8 mouse cellular contexts compared by ENCODE assay signal in the genomic region with DNA sequence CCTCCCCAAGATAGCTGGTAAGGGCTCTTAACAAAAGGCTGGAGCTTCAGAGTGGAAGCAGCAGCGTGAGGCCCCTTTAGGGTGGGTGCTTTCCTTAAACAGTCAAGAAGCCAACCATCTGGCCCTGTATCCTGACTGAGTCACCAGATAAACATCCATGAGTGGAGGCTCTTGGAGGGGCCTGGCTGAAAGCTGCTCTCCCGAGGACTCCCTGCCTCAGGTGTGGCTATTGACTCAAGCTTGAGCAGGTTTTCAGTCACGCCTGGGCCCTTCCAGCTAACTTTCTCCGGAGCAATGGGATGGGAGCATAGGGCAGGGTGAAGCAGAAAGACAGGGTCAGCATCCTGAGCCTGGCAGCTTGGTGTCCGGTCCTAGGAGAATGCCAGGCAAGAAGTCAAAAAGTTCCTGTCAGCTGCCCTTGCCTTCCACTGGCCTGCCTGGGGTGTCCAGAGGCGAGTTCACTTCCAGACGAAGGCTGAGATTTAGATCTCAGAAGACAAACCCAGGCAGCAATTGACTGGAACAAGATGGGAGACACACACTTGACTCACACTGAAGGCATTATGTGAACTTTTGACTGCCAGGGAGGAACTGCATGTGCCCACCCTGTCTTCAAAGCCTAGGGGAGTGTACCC. TPM values are rescaled to one million over a fixed set of nuclear protein-coding genes. Genes with fewer than 3 reads are reported as not detected.
DNase-seq lines count a peak whose midpoint lies in the region; ATAC-seq lines count a peak whose summit lies in the region.

No protein-coding gene starts in this region.

- no peak overlapping the region for H3K4me3 ChIP-seq in heart, embryonic 16.5 days (ENCODE audit: low read length)
- no peak overlapping the region for H3K4me3 ChIP-seq in intestine, embryonic 14.5 days (ENCODE audit: low read depth, low read length)

- 34% methylated on average over 7 of the region's 7 CpGs for WGBS in heart, embryonic 16.5 days
- WGBS in intestine, embryonic 14.5 days: 32% methylated on average over 7 of the region's 7 CpGs

- peak overlapping the region; percentile 5; the same call in 1 of the 2 replicates for H3K4me2 ChIP-seq in heart, embryonic 16.5 days (ENCODE audit: low read depth, low read length)
- peak overlapping the region; percentile 14 for H3K4me2 ChIP-seq in intestine, embryonic 14.5 days (ENCODE audit: low read length)

- H3K4me1 ChIP-seq in heart, embryonic 16.5 days (ENCODE audit: control insufficient read depth, insufficient read depth, low read length): peaks cover 17% of the 10 kb centered on the region
- peaks cover 61% of the 10 kb centered on the region for H3K4me1 ChIP-seq in intestine, embryonic 14.5 days (replicated peaks; ENCODE audit: control insufficient read depth, insufficient read depth, low read length)

- H3K27me3 ChIP-seq in heart, embryonic 16.5 days (ENCODE audit: control insufficient read depth, insufficient read depth, low read length): no peaks in the 10 kb centered on the region
- no peaks in the 10 kb centered on the region for H3K27me3 ChIP-seq in intestine, embryonic 14.5 days (replicated peaks; ENCODE audit: control insufficient read depth, insufficient read depth, low read length)

- no peak for DNase-seq in heart, adult 9 months (ENCODE audit: low spot score in 2 of 2)
- DNase-seq in NIH3T3 (ENCODE audit: low read depth): peak; percentile 94
- peak; percentile 81 for DNase-seq in intestine, embryonic 14.5 days (ENCODE audit: low spot score)
- peak; percentile 82 for DNase-seq in lung, postnatal 25 days (ENCODE audit: low spot score)
- DNase-seq in frontal cortex, adult 2 months (ENCODE audit: extremely low spot score in 1 of 2, low spot score in 1 of 2): no peak
- no peak for DNase-seq in retina, embryonic 14.5 days (ENCODE audit: low spot score)
- no peak for DNase-seq in gastrocnemius, postnatal 10 days

- peak overlapping the region; percentile 49 for H3K9ac ChIP-seq in heart, embryonic 16.5 days (ENCODE audit: low read length)
- H3K9ac ChIP-seq in intestine, embryonic 14.5 days (ENCODE audit: low read length): peak overlapping the region; percentile 20; the same call in 1 of the 2 replicates

- no peak overlapping the region for H3K27ac ChIP-seq in heart, embryonic 16.5 days (ENCODE audit: low read length)
- H3K27ac ChIP-seq in intestine, embryonic 14.5 days (ENCODE audit: low read depth): peak overlapping the region; percentile 97

- no peaks in the 10 kb centered on the region for H3K9me3 ChIP-seq in heart, embryonic 16.5 days (replicated peaks; ENCODE audit: control insufficient read depth, low read length)
- no peaks in the 10 kb centered on the region for H3K9me3 ChIP-seq in intestine, embryonic 14.5 days (ENCODE audit: control insufficient read depth, low read length)

- ATAC-seq in heart, embryonic 16.5 days (replicated peaks; ENCODE audit: extremely low read depth, insufficient read depth, low FRiP score): peak; percentile 59
- ATAC-seq in intestine, embryonic 14.5 days (replicated peaks; ENCODE audit: low FRiP score, low TSS enrichment, low read depth): peak; percentile 90

- no peaks in the 10 kb centered on the region for H3K36me3 ChIP-seq in heart, embryonic 16.5 days (ENCODE audit: control insufficient read depth, insufficient read depth)
- H3K36me3 ChIP-seq in intestine, embryonic 14.5 days (ENCODE audit: control insufficient read depth, insufficient read depth, low read length): no peaks in the 10 kb centered on the region

RNA-seq across cellular contexts. Expression of a gene that starts 30.4 kb away (rescaled TPM):
- polyA plus RNA-seq in heart, embryonic 16.5 days (2015; fragmentation: Nextera tagmentation; extraction: Ambion mirVana): 2.3 and 2.9 TPM in 2 replicates
- 4.5 and 5.5 TPM in 2 replicates for polyA plus RNA-seq in intestine, embryonic 14.5 days (2014; fragmentation: Nextera tagmentation; extraction: Ambion mirVana)
- polyA plus RNA-seq in frontal cortex, adult 2 months (2012; rRNA removed): 13.0 and 16.6 TPM in 2 replicates
- 10 to 100 TPM; 10.1 to 10.4 TPM for total RNA-seq in gastrocnemius, postnatal 10 days (2021)

Comparison
In these comparisons a context has a peak if more than half of its experiments do, and no peak if none do; other contexts are left out.
1. DNase-seq: peak in NIH3T3 (single experiment), intestine, embryonic 14.5 days (single experiment) and lung, postnatal 25 days (single experiment); none in heart, adult 9 months (0 of 2), frontal cortex, adult 2 months (0 of 2), retina, embryonic 14.5 days (single experiment) and gastrocnemius, postnatal 10 days (single experiment).